Mouse (Mus musculus): ENCODE measurements around the gene Ubxn2a. TPM values are rescaled to one million over a fixed set of nuclear protein-coding genes. Genes with fewer than 3 reads are reported as not detected.

The Ubxn2a gene
- polyA plus RNA-seq, 1 experiment = 4.1 TPM

- Histone ChIP-seq H3K4me3 (ENCODE audit: insufficient read depth, poor library complexity, severe bottlenecking) (no peak overlapping the region), H3K27me3 (ENCODE audit: control insufficient read depth, insufficient read depth, insufficient read length) (no peaks in the 10 kb centered on the region), H3K79me2 (ENCODE audit: control insufficient read depth, insufficient read depth) (no peaks in the 10 kb centered on the region), H3ac (ENCODE audit: control insufficient read depth, insufficient read length, low read depth) (no peak overlapping the region), H3K36me3 (ENCODE audit: control insufficient read depth, insufficient read depth) (peaks cover 12% of the 10 kb centered on the region), H3K79me3 (ENCODE audit: low read depth) (no peaks in the 10 kb centered on the region)
- TF ChIP-seq USF1 (IDR thresholded peaks at IDR 0.05; ENCODE audit: low read depth) = no peak
- TF ChIP-seq MAX (IDR thresholded peaks at IDR 0.05) = no peak
Measured at GRCm38 (mm10) chr12:4875623-4876022, 31.9 kb downstream of the Ubxn2a start.

- no peak within 1 kb of the TSS for H3ac ChIP-seq (ENCODE audit: control insufficient read depth, insufficient read length, low read depth)
- H3K27me3 ChIP-seq (ENCODE audit: control insufficient read depth, insufficient read depth, insufficient read length) = no peaks in the 10 kb centered on the region
- H3K36me3 ChIP-seq (ENCODE audit: control insufficient read depth, insufficient read depth) = peaks cover 8% of the 10 kb centered on the region
- no peak within 1 kb of the TSS for H3K4me3 ChIP-seq (ENCODE audit: insufficient read depth, poor library complexity, severe bottlenecking)
- H3K79me2 ChIP-seq (ENCODE audit: control insufficient read depth, insufficient read depth) = no peaks in the 10 kb centered on the region
- TF ChIP-seq CTCF (IDR thresholded peaks at IDR 0.05; ENCODE audit: control insufficient read depth, insufficient read depth, insufficient read length) = no peak
- TF ChIP-seq MYOD1 (IDR thresholded peaks at IDR 0.05; ENCODE audit: control insufficient read depth, insufficient read length, low read depth) = no peak
- no peak for TF ChIP-seq CEBPB (IDR thresholded peaks at IDR 0.05; ENCODE audit: low read depth)
- no peak for TF ChIP-seq MYOG (IDR thresholded peaks at IDR 0.05; ENCODE audit: control insufficient read depth, extremely low read depth, insufficient read length)
- TF ChIP-seq FOSL1 (IDR thresholded peaks at IDR 0.05; ENCODE audit: insufficient read depth, low read length, poor library complexity, severe bottlenecking) = no peak
- TF ChIP-seq USF1 (IDR thresholded peaks at IDR 0.05; ENCODE audit: low read depth) = no peak
- TF ChIP-seq MAX (IDR thresholded peaks at IDR 0.05) = no peak
- no peaks in the 10 kb centered on the region for H3K79me3 ChIP-seq (ENCODE audit: low read depth)
Measured at GRCm38 (mm10) chr12:4874161-4874927, 33.2 kb downstream of the Ubxn2a start, which contains the start of gene Mfsd2b. Gene Mfsd2b, minus strand, starts transcription at chr12:4874359.

GRCm38 (mm10) chr12:4873531-4873930 is 34.0 kb downstream of the Ubxn2a start:
- Histone ChIP-seq H3K79me3 (ENCODE audit: low read depth) (no peaks in the 10 kb centered on the region), H3K36me3 (ENCODE audit: control insufficient read depth, insufficient read depth) (peaks cover 3% of the 10 kb centered on the region), H3K79me2 (ENCODE audit: control insufficient read depth, insufficient read depth) (no peaks in the 10 kb centered on the region), H3ac (ENCODE audit: control insufficient read depth, insufficient read length, low read depth) (no peak overlapping the region), H3K4me3 (ENCODE audit: insufficient read depth, poor library complexity, severe bottlenecking) (no peak overlapping the region), H3K27me3 (ENCODE audit: control insufficient read depth, insufficient read depth, insufficient read length) (no peaks in the 10 kb centered on the region)
- TF ChIP-seq FOSL1 (IDR thresholded peaks at IDR 0.05; ENCODE audit: insufficient read depth, low read length, poor library complexity, severe bottlenecking) (no peak), MYOG (IDR thresholded peaks at IDR 0.05; ENCODE audit: control insufficient read depth, extremely low read depth, insufficient read length) (no peak), MYOD1 (IDR thresholded peaks at IDR 0.05; ENCODE audit: control insufficient read depth, insufficient read length, low read depth) (no peak), CTCF (IDR thresholded peaks at IDR 0.05; ENCODE audit: control insufficient read depth, insufficient read depth, insufficient read length) (no peak), USF1 (IDR thresholded peaks at IDR 0.05; ENCODE audit: low read depth) (no peak), CEBPB (IDR thresholded peaks at IDR 0.05; ENCODE audit: low read depth) (no peak), MAX (IDR thresholded peaks at IDR 0.05) (no peak)

GRCm38 (mm10) chr12:4872983-4873477 is 34.5 kb downstream of the Ubxn2a start:
- H3ac ChIP-seq (ENCODE audit: control insufficient read depth, insufficient read length, low read depth) = no peak overlapping the region
- no peaks in the 10 kb centered on the region for H3K36me3 ChIP-seq (ENCODE audit: control insufficient read depth, insufficient read depth)
- H3K79me2 ChIP-seq (ENCODE audit: control insufficient read depth, insufficient read depth) = no peaks in the 10 kb centered on the region
- TF ChIP-seq CTCF (IDR thresholded peaks at IDR 0.05; ENCODE audit: control insufficient read depth, insufficient read depth, insufficient read length) = no peak
- TF ChIP-seq MAX (IDR thresholded peaks at IDR 0.05) = no peak
- no peak for TF ChIP-seq MYOG (IDR thresholded peaks at IDR 0.05; ENCODE audit: control insufficient read depth, extremely low read depth, insufficient read length)
- no peak for TF ChIP-seq MYOD1 (IDR thresholded peaks at IDR 0.05; ENCODE audit: control insufficient read depth, insufficient read length, low read depth)
- no peak for TF ChIP-seq USF1 (IDR thresholded peaks at IDR 0.05; ENCODE audit: low read depth)
- no peak for TF ChIP-seq FOSL1 (IDR thresholded peaks at IDR 0.05; ENCODE audit: insufficient read depth, low read length, poor library complexity, severe bottlenecking)
- TF ChIP-seq CEBPB (IDR thresholded peaks at IDR 0.05; ENCODE audit: low read depth) = no peak
- H3K27me3 ChIP-seq (ENCODE audit: control insufficient read depth, insufficient read depth, insufficient read length) = no peaks in the 10 kb centered on the region
- H3K79me3 ChIP-seq (ENCODE audit: low read depth) = no peaks in the 10 kb centered on the region
- H3K4me3 ChIP-seq (ENCODE audit: insufficient read depth, poor library complexity, severe bottlenecking) = no peak overlapping the region

GRCm38 (mm10) chr12:4872273-4872672 is 35.2 kb downstream of the Ubxn2a start:
- TF ChIP-seq MYOG (IDR thresholded peaks at IDR 0.05; ENCODE audit: control insufficient read depth, extremely low read depth, insufficient read length) = no peak
- TF ChIP-seq FOSL1 (IDR thresholded peaks at IDR 0.05; ENCODE audit: insufficient read depth, low read length, poor library complexity, severe bottlenecking) = no peak
- TF ChIP-seq USF1 (IDR thresholded peaks at IDR 0.05; ENCODE audit: low read depth) = no peak
- no peak for TF ChIP-seq CEBPB (IDR thresholded peaks at IDR 0.05; ENCODE audit: low read depth)
- TF ChIP-seq MYOD1 (IDR thresholded peaks at IDR 0.05; ENCODE audit: control insufficient read depth, insufficient read length, low read depth) = no peak
- TF ChIP-seq MAX (IDR thresholded peaks at IDR 0.05) = no peak
- no peak for TF ChIP-seq CTCF (IDR thresholded peaks at IDR 0.05; ENCODE audit: control insufficient read depth, insufficient read depth, insufficient read length)
- Histone ChIP-seq H3K36me3 (ENCODE audit: control insufficient read depth, insufficient read depth) (no peaks in the 10 kb centered on the region), H3K79me3 (ENCODE audit: low read depth) (no peaks in the 10 kb centered on the region), H3K27me3 (ENCODE audit: control insufficient read depth, insufficient read depth, insufficient read length) (no peaks in the 10 kb centered on the region), H3K79me2 (ENCODE audit: control insufficient read depth, insufficient read depth) (no peaks in the 10 kb centered on the region), H3ac (ENCODE audit: control insufficient read depth, insufficient read length, low read depth) (no peak overlapping the region), H3K4me3 (ENCODE audit: insufficient read depth, poor library complexity, severe bottlenecking) (no peak overlapping the region)
